Mouse (Mus musculus): Measurements from ENCODE around the gene Gipr.

Gipr gene

GRCm38 (mm10) chr7:19147497-19148045 lies 18.4 kb downstream of the Gipr start:
- DNase-seq: no peak

- no peak for DNase-seq
Observed at GRCm38 (mm10) chr7:19146793-19147192, 19.1 kb downstream of the Gipr start.

GRCm38 (mm10) chr7:19137380-19137779 lies 28.5 kb downstream of the Gipr start:
- DNase-seq: peak; percentile 65

GRCm38 (mm10) chr7:19136673-19137334 lies 29.1 kb downstream of the Gipr start:
- no peak for DNase-seq

- DNase-seq: no peak
Observed at GRCm38 (mm10) chr7:19136168-19136567, 29.8 kb downstream of the Gipr start.

GRCm38 (mm10) chr7:19131324-19131848 lies 34.5 kb downstream of the Gipr start:
- DNase-seq: peak; percentile 96

- DNase-seq: no peak
Observed at GRCm38 (mm10) chr7:19130657-19131056, 35.3 kb downstream of the Gipr start.

- DNase-seq: no peak
Observed at GRCm38 (mm10) chr7:19129396-19129795, 36.5 kb downstream of the Gipr start.

GRCm38 (mm10) chr7:19127744-19128143 lies 38.2 kb downstream of the Gipr start:
- DNase-seq: no peak

- no peak for DNase-seq
Observed at GRCm38 (mm10) chr7:19124713-19125112, 41.2 kb downstream of the Gipr start.

- no peak for DNase-seq
Observed at GRCm38 (mm10) chr7:19121686-19122085, 44.2 kb downstream of the Gipr start.

GRCm38 (mm10) chr7:19119631-19120429 lies 46.1 kb downstream of the Gipr start, which contains the start of gene Fbxo46:
TSS of gene Fbxo46 (plus strand) at chr7:19119859.
- peak; percentile 91 for DNase-seq

GRCm38 (mm10) chr7:19119083-19119482 lies 46.8 kb downstream of the Gipr start:
- no peak for DNase-seq

GRCm38 (mm10) chr7:19118028-19118771 lies 47.7 kb downstream of the Gipr start, which contains the start of gene Gm4969:
TSS of gene Gm4969 (minus strand) at chr7:19118368.
- peak; percentile 53 for DNase-seq

- no peak for DNase-seq
Observed at GRCm38 (mm10) chr7:19109565-19109964, 56.4 kb downstream of the Gipr start.

GRCm38 (mm10) chr7:19107436-19107835 lies 58.5 kb downstream of the Gipr start:
- DNase-seq: no peak
